In genomic region chr17:87796881-87797416, GRCm38 (mm10) we compare ENCODE assay signal across 8 mouse cellular contexts. TPM values are rescaled to one million over a fixed set of nuclear protein-coding genes. Genes with fewer than 3 reads are reported as not detected.
A peak's percentile ranks its signal among the peaks of the same experiment; 100 is the strongest.
DNase-seq lines count a peak whose midpoint lies in the region; ATAC-seq and TF ChIP-seq lines count a peak whose summit lies in the region.

No protein-coding gene starts in this region.

- H3K27me3 ChIP-seq in kidney, embryonic 14.5 days (ENCODE audit: control insufficient read depth, insufficient read depth, low read length), result peaks cover 57% of the 10 kb centered on the region
- H3K27me3 ChIP-seq in limb, embryonic 15.5 days, result peaks cover 84% of the 10 kb centered on the region
- peaks cover 43% of the 10 kb centered on the region for H3K27me3 ChIP-seq in small intestine, adult 2 months (ENCODE audit: control insufficient read depth, insufficient read depth, low read length)

- peaks cover 21% of the 10 kb centered on the region; the same call in 1 of the 2 replicates for H3K4me1 ChIP-seq in kidney, embryonic 14.5 days (ENCODE audit: control insufficient read depth, insufficient read depth, low read length)
- H3K4me1 ChIP-seq in embryonic fibroblast, embryonic 13.5 days (ENCODE audit: control insufficient read depth, insufficient read depth, low read length), result no peaks in the 10 kb centered on the region; the same call in none of the 2 replicates
- H3K4me1 ChIP-seq in limb, embryonic 15.5 days, result peaks cover 23% of the 10 kb centered on the region
- H3K4me1 ChIP-seq in small intestine, adult 2 months (ENCODE audit: control insufficient read depth, insufficient read depth, insufficient read length, low read length), result peaks cover 2% of the 10 kb centered on the region; the same call in 1 of the 2 replicates

- under 1% methylated on average over 55 of the region's 72 CpGs for whole genome bisulfite sequencing in kidney, embryonic 14.5 days
- WGBS in limb, embryonic 15.5 days, result under 1% methylated on average over 72 of the region's 72 CpGs
- WGBS in small intestine, adult 2 months, result 2% methylated on average over 72 of the region's 72 CpGs

- no peaks in the 10 kb centered on the region for H3K9me3 ChIP-seq in kidney, embryonic 14.5 days (ENCODE audit: control insufficient read depth, low read length)
- no peaks in the 10 kb centered on the region for H3K9me3 ChIP-seq in limb, embryonic 15.5 days

- no peak for TF ChIP-seq CTCF in embryonic fibroblast, embryonic 13.5 days (IDR thresholded peaks at IDR 0.05; ENCODE audit: borderline replicate concordance, insufficient read depth, low read length)
- no peak for TF ChIP-seq CTCF in small intestine, adult 2 months (IDR thresholded peaks at IDR 0.05; ENCODE audit: extremely low read depth, insufficient read length, insufficient replicate concordance, low read depth, low read length)

- DNase-seq in kidney, postnatal 14 days, result no peak
- peak; percentile 76 for DNase-seq in brain, adult 2 months (ENCODE audit: low read depth, low spot score)
- DNase-seq in adipocyte (ENCODE audit: low spot score), result no peak

- peak overlapping the region; percentile 89 for H3K4me2 ChIP-seq in kidney, embryonic 14.5 days (replicated peaks; ENCODE audit: low read depth, low read length)
- peak overlapping the region; percentile 84 for H3K4me2 ChIP-seq in limb, embryonic 15.5 days

- H3K9ac ChIP-seq in kidney, embryonic 14.5 days (ENCODE audit: low read depth, low read length), result 0 out of 2 replicates have a peak overlapping the region, but pooled peaks have one; percentile 28
- no peak overlapping the region for H3K9ac ChIP-seq in limb, embryonic 15.5 days

- H3K4me3 ChIP-seq in kidney, embryonic 14.5 days (ENCODE audit: low read length), result peak overlapping the region; percentile 46
- H3K4me3 ChIP-seq in embryonic fibroblast, embryonic 13.5 days (ENCODE audit: insufficient read depth, low read length), result peak overlapping the region; percentile 23
- peak overlapping the region; percentile 42 for H3K4me3 ChIP-seq in limb, embryonic 15.5 days
- peak overlapping the region; percentile 12; the same call in 1 of the 2 replicates for H3K4me3 ChIP-seq in small intestine, adult 2 months (ENCODE audit: low read depth, low read length)

- no peak for ATAC-seq in kidney, embryonic 14.5 days (ENCODE audit: low FRiP score, low TSS enrichment)
- no peak for ATAC-seq in limb, embryonic 15.5 days (ENCODE audit: insufficient number of reproducible peaks, low FRiP score, low TSS enrichment, low read depth)
- ATAC-seq in erythroid progenitor cell, adult 5-6 weeks (replicated peaks; ENCODE audit: low FRiP score, poor library complexity, severe bottlenecking), result no peak

- H3K36me3 ChIP-seq in kidney, embryonic 14.5 days (ENCODE audit: control insufficient read depth, insufficient read depth, low read length), result no peaks in the 10 kb centered on the region
- H3K36me3 ChIP-seq in limb, embryonic 15.5 days, result no peaks in the 10 kb centered on the region
- no peaks in the 10 kb centered on the region for H3K36me3 ChIP-seq in small intestine, adult 2 months (ENCODE audit: control insufficient read depth, insufficient read depth, low read length)

- TF ChIP-seq POLR2A in embryonic fibroblast, embryonic 13.5 days (IDR thresholded peaks at IDR 0.05; ENCODE audit: low read depth, low read length), result no peak
- no peak for TF ChIP-seq POLR2A in small intestine, adult 2 months (IDR thresholded peaks at IDR 0.05; ENCODE audit: low read depth, low read length)

- H3K27ac ChIP-seq in kidney, embryonic 14.5 days (ENCODE audit: low read depth, low read length), result no peak overlapping the region
- no peak overlapping the region for H3K27ac ChIP-seq in embryonic fibroblast, embryonic 13.5 days (ENCODE audit: insufficient read depth, low read length)
- no peak overlapping the region for H3K27ac ChIP-seq in limb, embryonic 15.5 days
- H3K27ac ChIP-seq in small intestine, adult 2 months (ENCODE audit: insufficient read depth, low read depth, low read length), result no peak overlapping the region

RNA-seq across cellular contexts. Expression of gene Kcnk12, which starts 0.8 kb away (rescaled TPM):
- not detected in 2 replicates for polyA plus RNA-seq in kidney, embryonic 14.5 days (2014; fragmentation: Nextera tagmentation; extraction: Ambion mirVana)
- polyA plus RNA-seq in embryonic fibroblast, embryonic 13.5 days (2011; ENCODE audit: insufficient read length, low read depth, missing spikeins), result not detected in 2 replicates
- not detected in 2 replicates for polyA plus RNA-seq in limb, embryonic 15.5 days (2015; fragmentation: Nextera tagmentation; extraction: Ambion mirVana)
- polyA plus RNA-seq in small intestine, adult 2 months (2012; rRNA removed), result 0.08 and 0.33 TPM in 2 replicates
- not detected in 2 replicates for total RNA-seq in erythroid progenitor cell, adult 5-6 weeks (2015; ENCODE audit: low replicate concordance)
- not detected in 2 replicates for total RNA-seq in erythroid progenitor cell, adult 5-6 weeks (2017; ENCODE audit: low replicate concordance)
